Comparison of ENCODE assay signal across 13 mouse cellular contexts in the genomic region with DNA sequence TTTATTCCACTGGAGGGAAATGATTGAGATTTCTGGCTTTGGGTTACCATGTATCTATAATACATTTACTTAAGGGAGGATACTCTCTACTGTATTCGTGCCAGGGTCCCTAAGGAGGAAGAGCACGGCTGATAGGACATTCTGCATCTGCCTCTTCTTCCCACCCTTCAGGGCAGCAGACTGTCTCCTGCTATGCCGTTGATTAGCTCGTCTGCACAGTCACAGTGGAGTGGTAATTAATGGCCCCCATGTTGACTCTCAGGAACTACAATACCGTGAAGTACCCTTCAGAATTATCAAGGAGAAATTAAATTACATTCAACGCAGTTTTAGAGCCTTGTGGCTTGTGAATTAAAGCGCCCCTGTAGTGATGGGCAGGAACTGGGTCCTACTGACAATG. TPM values are rescaled to one million over a fixed set of nuclear protein-coding genes. Genes with fewer than 3 reads are reported as not detected.
A peak's percentile ranks its signal among the peaks of the same experiment; 100 is the strongest.
DNase-seq lines count a peak whose midpoint lies in the region; ATAC-seq and TF ChIP-seq lines count a peak whose summit lies in the region.
"Had no signal": no experiment of that assay in that cellular context is flagged by ENCODE, and none has a peak within 500 bp of the region (broad histone marks: within the 10 kb centered on the region; RNA-seq: fewer than 3 reads in every experiment).

No protein-coding gene starts in this region.

- peak overlapping the region; percentile 32; the same call in 1 of the 2 replicates for H3K27ac ChIP-seq in heart, adult 2 months
- H3K27ac ChIP-seq in limb, embryonic 13.5 days = 0 out of 2 replicates have a peak overlapping the region, but pooled peaks have one; percentile 22
- H3K27ac ChIP-seq in limb, embryonic 10.5 days = no peak overlapping the region
- H3K27ac ChIP-seq in embryonic fibroblast, embryonic 13.5 days (ENCODE audit: insufficient read depth, low read length) = peak overlapping the region; percentile 81
- peak overlapping the region; percentile 37; the same call in 1 of the 2 replicates for H3K27ac ChIP-seq in hindbrain, postnatal 0 days
- H3K27ac ChIP-seq: liver, embryonic 13.5 days had no signal

- 53% methylated on average over 7 of the region's 7 CpGs for WGBS in heart, adult 2 months
- 63% methylated on average over 7 of the region's 7 CpGs for WGBS in limb, embryonic 13.5 days
- WGBS in limb, embryonic 10.5 days = 77% methylated on average over 7 of the region's 7 CpGs
- WGBS in hindbrain, postnatal 0 days = 33% methylated on average over 7 of the region's 7 CpGs

- no peak for TF ChIP-seq POLR2A in heart, adult 2 months (IDR thresholded peaks at IDR 0.05; ENCODE audit: insufficient read depth, low read depth, low read length)
- TF ChIP-seq POLR2A in embryonic fibroblast, embryonic 13.5 days (IDR thresholded peaks at IDR 0.05; ENCODE audit: low read depth, low read length) = no peak

- H3K9ac ChIP-seq in heart, adult 2 months (ENCODE audit: low read depth, low read length) = no peak overlapping the region
- H3K9ac ChIP-seq in limb, embryonic 13.5 days = no peak overlapping the region
- no peak overlapping the region for H3K9ac ChIP-seq in hindbrain, postnatal 0 days (replicated peaks; ENCODE audit: low read length)
- H3K9ac ChIP-seq: liver, embryonic 13.5 days had no signal

- H3K4me3 ChIP-seq in heart, adult 2 months = no peak overlapping the region
- H3K4me3 ChIP-seq in limb, embryonic 13.5 days = no peak overlapping the region
- no peak overlapping the region for H3K4me3 ChIP-seq in limb, embryonic 10.5 days
- no peak overlapping the region for H3K4me3 ChIP-seq in embryonic fibroblast, embryonic 13.5 days (ENCODE audit: insufficient read depth, low read length)
- no peak overlapping the region for H3K4me3 ChIP-seq in hindbrain, postnatal 0 days (ENCODE audit: low read length)
- H3K4me3 ChIP-seq: liver, embryonic 13.5 days had no signal

- H3K27me3 ChIP-seq in heart, adult 2 months (ENCODE audit: control insufficient read depth, insufficient read depth, low read length) = no peaks in the 10 kb centered on the region
- no peaks in the 10 kb centered on the region for H3K27me3 ChIP-seq in limb, embryonic 13.5 days
- H3K27me3 ChIP-seq in limb, embryonic 10.5 days (ENCODE audit: low read depth, poor library complexity, severe bottlenecking) = no peaks in the 10 kb centered on the region
- no peaks in the 10 kb centered on the region for H3K27me3 ChIP-seq in hindbrain, postnatal 0 days (ENCODE audit: insufficient read depth, low read length)
- H3K27me3 ChIP-seq: liver, embryonic 13.5 days had no signal

- intact Hi-C loops in heart, adult 2 months (cut with DNase I) = no loop called here
- intact Hi-C loops in heart, postnatal 14 days (cut with DNase I) = no loop called here

- TF ChIP-seq CTCF in heart, adult 2 months (IDR thresholded peaks at IDR 0.05) = no peak
- no peak for TF ChIP-seq CTCF in embryonic fibroblast, embryonic 13.5 days (IDR thresholded peaks at IDR 0.05; ENCODE audit: borderline replicate concordance, insufficient read depth, low read length)
- TF ChIP-seq CTCF in hindbrain, postnatal 0 days (IDR thresholded peaks at IDR 0.05; ENCODE audit: low read depth) = no peak

- H3K9me3 ChIP-seq in limb, embryonic 13.5 days = peaks cover 6% of the 10 kb centered on the region; the same call in 1 of the 2 replicates
- no peaks in the 10 kb centered on the region for H3K9me3 ChIP-seq in limb, embryonic 10.5 days (replicated peaks)
- H3K9me3 ChIP-seq in hindbrain, postnatal 0 days (ENCODE audit: low read length) = no peaks in the 10 kb centered on the region
- H3K9me3 ChIP-seq: liver, embryonic 13.5 days had no signal

- no peak overlapping the region for H3K4me2 ChIP-seq in limb, embryonic 13.5 days (replicated peaks)
- no peak overlapping the region for H3K4me2 ChIP-seq in hindbrain, postnatal 0 days (ENCODE audit: low read depth, low read length)
- H3K4me2 ChIP-seq: liver, embryonic 13.5 days had no signal

- peaks cover 7% of the 10 kb centered on the region for H3K4me1 ChIP-seq in heart, adult 2 months (ENCODE audit: control insufficient read depth, insufficient read depth, low read length)
- peaks cover 9% of the 10 kb centered on the region; the same call in 1 of the 2 replicates for H3K4me1 ChIP-seq in limb, embryonic 13.5 days
- H3K4me1 ChIP-seq in limb, embryonic 10.5 days = no peaks in the 10 kb centered on the region
- peaks cover 3% of the 10 kb centered on the region; the same call in 1 of the 2 replicates for H3K4me1 ChIP-seq in embryonic fibroblast, embryonic 13.5 days (ENCODE audit: control insufficient read depth, insufficient read depth, low read length)
- no peaks in the 10 kb centered on the region for H3K4me1 ChIP-seq in hindbrain, postnatal 0 days (ENCODE audit: insufficient read depth, low read length)

- no peak for TF ChIP-seq EP300 in heart, adult 2 months (IDR thresholded peaks at IDR 0.05; ENCODE audit: insufficient read depth, low read depth, low read length)

- H3K79me2 ChIP-seq in heart, adult 2 months (replicated peaks; ENCODE audit: control insufficient read depth, insufficient read depth, low read length) = no peaks in the 10 kb centered on the region

- DNase-seq in heart, adult 2 months = no peak
- no peak for DNase-seq in heart, postnatal 14 days
- no peak for DNase-seq in limb, embryonic 10.5 days (ENCODE audit: low spot score)
- DNase-seq in hindbrain, postnatal 0 days (ENCODE audit: low spot score) = peak; percentile 57
- no peak for DNase-seq in spleen, postnatal 4 days (ENCODE audit: low spot score in 2 of 2)
- no peak for DNase-seq in ovary, adult 18-20 months (ENCODE audit: low spot score)
- DNase-seq: kidney, adult 11 months; kidney, postnatal 14 days; liver, embryonic 13.5 days; midbrain, embryonic 14.5 days; thymus, postnatal 36 days had no signal

- no peak for ATAC-seq in limb, embryonic 13.5 days (ENCODE audit: low FRiP score, low read depth)
- peak; percentile 84 for ATAC-seq in hindbrain, postnatal 0 days

- peaks cover under 1% of the 10 kb centered on the region; the same call in 1 of the 2 replicates for H3K36me3 ChIP-seq in heart, adult 2 months (ENCODE audit: control insufficient read depth, insufficient read depth, low read length)
- no peaks in the 10 kb centered on the region for H3K36me3 ChIP-seq in limb, embryonic 13.5 days
- no peaks in the 10 kb centered on the region for H3K36me3 ChIP-seq in limb, embryonic 10.5 days
- H3K36me3 ChIP-seq in hindbrain, postnatal 0 days (ENCODE audit: insufficient read depth, low read length) = no peaks in the 10 kb centered on the region
- H3K36me3 ChIP-seq: liver, embryonic 13.5 days had no signal

RNA-seq across cellular contexts. Expression of a gene that starts 52.0 kb away (rescaled TPM):
- total RNA-seq in heart, adult 2 months (2021) = 10 to 100 TPM; 24.4 to 24.7 TPM
- 12.8 and 20.3 TPM in 2 replicates for polyA plus RNA-seq in heart, adult 2 months (2012; rRNA removed)
- 10 to 100 TPM; 30.0 to 34.6 TPM for total RNA-seq in heart, postnatal 14 days (2021)
- polyA plus RNA-seq in limb, embryonic 13.5 days (2015; fragmentation: Nextera tagmentation; extraction: Ambion mirVana) = 29.0 and 31.7 TPM in 2 replicates
- polyA plus RNA-seq in limb, embryonic 10.5 days (2016; fragmentation: Nextera tagmentation; extraction: Ambion mirVana) = 19.3 and 25.3 TPM in 2 replicates
- 99.4 and 100 TPM in 2 replicates for polyA plus RNA-seq in embryonic fibroblast, embryonic 13.5 days (2011; ENCODE audit: insufficient read length, low read depth, missing spikeins)
- 46.5 and 51.0 TPM in 2 replicates for total RNA-seq in hindbrain, postnatal 0 days (2014; rRNA removed)
- 17.7 and 18.1 TPM in 2 replicates for polyA plus RNA-seq in hindbrain, postnatal 0 days (2015; fragmentation: Nextera tagmentation; extraction: Ambion mirVana)
